Mouse (Mus musculus): Measurements from ENCODE around the gene Olfr731.

Gene Olfr731

GRCm38 (mm10) chr14:50241766-50242165, at the start of gene Olfr731:
TSS of gene Olfr731 (minus strand) at chr14:50241866.
- no peak for DNase-seq (ENCODE audit: extremely low spot score)

GRCm38 (mm10) chr14:50284106-50284505, 42.4 kb upstream of the Olfr731 start, which contains the start of gene Olfr732:
TSS of gene Olfr732 (minus strand) at chr14:50284206.
- DNase-seq (ENCODE audit: extremely low spot score) = no peak

- DNase-seq (ENCODE audit: extremely low spot score) = no peak
Observed at GRCm38 (mm10) chr14:50188098-50188497, 53.6 kb downstream of the Olfr731 start, which contains the start of gene Olfr730. TSS of gene Olfr730 (minus strand) at chr14:50188198.

All from embryo, embryonic 9.5 days (tissue).